Mouse (Mus musculus) thymus, adult 2 months (tissue): Measurements from ENCODE around the gene Tubb4b.

Experiments
- CTCF ChIP-seq: fragments of 200-500 bp; IDR thresholded peaks from 2 replicates; pipeline ENCODE4 v1.5.1; 2012; ENCODE audit warnings: mild to moderate bottlenecking, control low read depth, low read length, moderate library complexity, borderline replicate concordance; ENCODE audit not compliant: control insufficient read depth, poor library complexity, insufficient read depth; ENCODE audit errors: extremely low read depth
- POLR2A ChIP-seq: fragments of 200-500 bp; IDR thresholded peaks from 2 replicates; pipeline ENCODE4 v1.6.1; 2012; ENCODE audit warnings: mild to moderate bottlenecking, low read length, control low read depth, moderate library complexity; ENCODE audit not compliant: control insufficient read depth, poor library complexity, insufficient read depth; ENCODE audit errors: extremely low read depth

DNA sequence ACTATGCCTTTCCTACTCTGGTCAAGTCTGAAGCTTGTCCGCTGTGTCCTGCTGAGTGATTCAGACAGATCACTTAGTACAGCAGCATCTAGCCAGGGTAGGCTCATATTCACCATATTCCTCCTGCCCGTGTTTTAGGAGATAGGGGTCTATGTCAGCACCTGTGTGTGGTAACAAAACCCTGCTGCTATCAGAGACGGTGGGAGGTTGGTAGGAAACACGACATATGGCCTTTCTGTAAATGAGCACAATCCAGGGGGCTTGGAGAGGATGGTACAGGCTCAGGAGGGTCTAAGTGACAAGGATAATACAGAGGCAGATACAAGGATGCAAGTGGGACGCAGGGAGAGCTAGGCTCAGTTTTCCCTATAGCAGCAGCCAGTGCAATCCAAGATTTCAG lies 5.1 kb upstream of the Tubb4b start:
- no peak for TF ChIP-seq CTCF
- no peak for TF ChIP-seq POLR2A
